Comparison of ENCODE assay signal across 8 mouse cellular contexts in genomic region chr6:38876071-38876911, GRCm38 (mm10). TPM values are rescaled to one million over a fixed set of nuclear protein-coding genes. Genes with fewer than 3 reads are reported as not detected.
DNase-seq lines count a peak whose midpoint lies in the region; ATAC-seq and TF ChIP-seq lines count a peak whose summit lies in the region.

TSS of gene Hipk2 (minus strand) at chr6:38876165.

- TF ChIP-seq POLR2A in small intestine, adult 2 months (IDR thresholded peaks at IDR 0.05; ENCODE audit: low read depth, low read length), result peak; percentile 62; the same call in 1 of the 2 replicates

- peak within 1 kb of the TSS; percentile 43 for H3K4me2 ChIP-seq in embryonic facial prominence, embryonic 11.5 days (ENCODE audit: low read depth, low read length)
- peak within 1 kb of the TSS; percentile 77 for H3K4me2 ChIP-seq in intestine, postnatal 0 days (replicated peaks; ENCODE audit: low read depth)
- peak within 1 kb of the TSS; percentile 71 for H3K4me2 ChIP-seq in midbrain, embryonic 12.5 days (replicated peaks)

- ATAC-seq in embryonic facial prominence, embryonic 11.5 days (replicated peaks; ENCODE audit: insufficient number of reproducible peaks, low FRiP score, low TSS enrichment, low read depth), result peak; percentile 90
- ATAC-seq in granulocyte monocyte progenitor cell, adult 5-6 weeks (replicated peaks; ENCODE audit: poor library complexity, severe bottlenecking), result peak; percentile 83
- ATAC-seq in intestine, postnatal 0 days, result peak; percentile 94
- peak; percentile 95 for ATAC-seq in midbrain, embryonic 12.5 days (ENCODE audit: low FRiP score, low read depth)

- H3K36me3 ChIP-seq in embryonic facial prominence, embryonic 11.5 days (replicated peaks; ENCODE audit: control insufficient read depth, insufficient read depth, low read depth, low read length), result no peaks in the 10 kb centered on the region
- H3K36me3 ChIP-seq in intestine, postnatal 0 days (ENCODE audit: control insufficient read depth, insufficient read depth), result no peaks in the 10 kb centered on the region; the same call in 1 of the 2 replicates
- peaks cover 7% of the 10 kb centered on the region for H3K36me3 ChIP-seq in limb, embryonic 10.5 days
- H3K36me3 ChIP-seq in midbrain, embryonic 12.5 days, result no peaks in the 10 kb centered on the region
- H3K36me3 ChIP-seq in small intestine, adult 2 months (ENCODE audit: control insufficient read depth, insufficient read depth, low read length), result no peaks in the 10 kb centered on the region

- TF ChIP-seq CTCF in intestine, postnatal 0 days (IDR thresholded peaks at IDR 0.05; ENCODE audit: low read depth), result peak; percentile 49
- TF ChIP-seq CTCF in small intestine, adult 2 months (IDR thresholded peaks at IDR 0.05; ENCODE audit: extremely low read depth, insufficient read length, insufficient replicate concordance, low read depth, low read length), result no peak

- no peaks in the 10 kb centered on the region for H3K9me3 ChIP-seq in embryonic facial prominence, embryonic 11.5 days (replicated peaks; ENCODE audit: control insufficient read depth, low read length)
- no peaks in the 10 kb centered on the region for H3K9me3 ChIP-seq in intestine, postnatal 0 days (ENCODE audit: control insufficient read depth)
- no peaks in the 10 kb centered on the region for H3K9me3 ChIP-seq in limb, embryonic 10.5 days (replicated peaks)
- H3K9me3 ChIP-seq in midbrain, embryonic 12.5 days, result no peaks in the 10 kb centered on the region

- H3K27ac ChIP-seq in embryonic facial prominence, embryonic 11.5 days (replicated peaks; ENCODE audit: low read depth, low read length), result peak within 1 kb of the TSS; percentile 89
- peak within 1 kb of the TSS; percentile 97 for H3K27ac ChIP-seq in intestine, postnatal 0 days (ENCODE audit: low read depth, low read length)
- H3K27ac ChIP-seq in limb, embryonic 10.5 days, result peak within 1 kb of the TSS; percentile 99
- peak within 1 kb of the TSS; percentile 96 for H3K27ac ChIP-seq in midbrain, embryonic 12.5 days (replicated peaks)
- peak within 1 kb of the TSS; percentile 84 for H3K27ac ChIP-seq in small intestine, adult 2 months (ENCODE audit: insufficient read depth, low read depth, low read length)

- H3K4me3 ChIP-seq in embryonic facial prominence, embryonic 11.5 days (ENCODE audit: low read depth, low read length), result peak within 1 kb of the TSS; percentile 100
- H3K4me3 ChIP-seq in intestine, postnatal 0 days (ENCODE audit: low read depth, low read length), result peak within 1 kb of the TSS; percentile 98
- peak within 1 kb of the TSS; percentile 91 for H3K4me3 ChIP-seq in limb, embryonic 10.5 days
- peak within 1 kb of the TSS; percentile 100 for H3K4me3 ChIP-seq in midbrain, embryonic 12.5 days
- H3K4me3 ChIP-seq in small intestine, adult 2 months (ENCODE audit: low read depth, low read length), result peak within 1 kb of the TSS; percentile 84

- H3K4me1 ChIP-seq in embryonic facial prominence, embryonic 11.5 days (ENCODE audit: control insufficient read depth, insufficient read depth, low read length), result no peaks in the 10 kb centered on the region
- no peaks in the 10 kb centered on the region for H3K4me1 ChIP-seq in intestine, postnatal 0 days (replicated peaks; ENCODE audit: control insufficient read depth, insufficient read depth, low read length)
- H3K4me1 ChIP-seq in limb, embryonic 10.5 days, result peaks cover 32% of the 10 kb centered on the region
- H3K4me1 ChIP-seq in midbrain, embryonic 12.5 days, result peaks cover 26% of the 10 kb centered on the region
- peaks cover 13% of the 10 kb centered on the region; the same call in 1 of the 2 replicates for H3K4me1 ChIP-seq in small intestine, adult 2 months (ENCODE audit: control insufficient read depth, insufficient read depth, insufficient read length, low read length)

- H3K9ac ChIP-seq in embryonic facial prominence, embryonic 11.5 days (replicated peaks; ENCODE audit: low read length), result peak within 1 kb of the TSS; percentile 100
- peak within 1 kb of the TSS; percentile 99 for H3K9ac ChIP-seq in intestine, postnatal 0 days (ENCODE audit: low read depth, low read length)
- H3K9ac ChIP-seq in midbrain, embryonic 12.5 days (replicated peaks), result peak within 1 kb of the TSS; percentile 100

- WGBS in embryonic facial prominence, embryonic 11.5 days, result under 1% methylated on average over 98 of the region's 108 CpGs
- WGBS in intestine, postnatal 0 days, result 1% methylated on average over 95 of the region's 108 CpGs
- WGBS in limb, embryonic 10.5 days, result 2% methylated on average over 95 of the region's 108 CpGs
- WGBS in midbrain, embryonic 12.5 days, result under 1% methylated on average over 74 of the region's 108 CpGs
- under 1% methylated on average over 99 of the region's 108 CpGs for WGBS in small intestine, adult 2 months

- DNase-seq in layer of hippocampus, adult 11-12 months (ENCODE audit: low spot score), result peak; percentile 78
- no peak for DNase-seq in layer of hippocampus, adult 9-10 months (ENCODE audit: low spot score)
- DNase-seq in embryonic facial prominence, embryonic 11.5 days (ENCODE audit: low spot score), result peak; percentile 94
- peak; percentile 92 for DNase-seq in limb, embryonic 10.5 days (ENCODE audit: low spot score)

- H3K27me3 ChIP-seq in embryonic facial prominence, embryonic 11.5 days (ENCODE audit: control insufficient read depth, insufficient read depth, low read length), result no peaks in the 10 kb centered on the region
- no peaks in the 10 kb centered on the region for H3K27me3 ChIP-seq in intestine, postnatal 0 days (replicated peaks; ENCODE audit: control insufficient read depth, insufficient read depth, low read length)
- H3K27me3 ChIP-seq in limb, embryonic 10.5 days (ENCODE audit: low read depth, poor library complexity, severe bottlenecking), result peaks cover 12% of the 10 kb centered on the region
- peaks cover 29% of the 10 kb centered on the region for H3K27me3 ChIP-seq in midbrain, embryonic 12.5 days
- H3K27me3 ChIP-seq in small intestine, adult 2 months (ENCODE audit: control insufficient read depth, insufficient read depth, low read length), result no peaks in the 10 kb centered on the region

RNA-seq across cellular contexts. Expression of gene Hipk2, which starts in this region (rescaled TPM):
- 12.7 and 16.7 TPM in 2 replicates for polyA plus RNA-seq in embryonic facial prominence, embryonic 11.5 days (2014; fragmentation: Nextera tagmentation; extraction: Ambion mirVana)
- 51.0 and 55.5 TPM in 2 replicates for total RNA-seq in granulocyte monocyte progenitor cell, adult 5-6 weeks (2014; fragmentation: Nextera tagmentation)
- total RNA-seq in granulocyte monocyte progenitor cell, adult 5-6 weeks (2017), result 12.8 and 17.0 TPM in 2 replicates
- polyA plus RNA-seq in intestine, postnatal 0 days (2015; fragmentation: Nextera tagmentation; extraction: Ambion mirVana), result 12.0 and 15.4 TPM in 2 replicates
- polyA plus RNA-seq in limb, embryonic 10.5 days (2016; fragmentation: Nextera tagmentation; extraction: Ambion mirVana), result 20.6 and 21.8 TPM in 2 replicates
- 36.7 and 40.4 TPM in 2 replicates for polyA plus RNA-seq in midbrain, embryonic 12.5 days (2016; fragmentation: Nextera tagmentation; extraction: Ambion mirVana)
- 28.7 and 74.7 TPM in 2 replicates for polyA plus RNA-seq in small intestine, adult 2 months (2012; rRNA removed)
